Mouse (Mus musculus) layer of hippocampus, postnatal 25 days (tissue): ENCODE data around the gene Efemp2. TPM values are rescaled to one million over a fixed set of nuclear protein-coding genes. Genes with fewer than 3 reads are reported as not detected.

Experiments used
- total RNA-seq, 2 experiments: library from RNA; stranded (reverse); gene quantifications; 2 replicates each; pipeline ENCODE4 v1.2.3; 2021

The Efemp2 gene
- total RNA-seq, 2 experiments from 2014 or later, result 11.0 to 11.6 TPM

Other genes starting within 250 kb of the Efemp2 start
- gene Pacs1, start 200.8 kb upstream of the Efemp2 start, total RNA-seq, result 10 to 100 TPM; 54.2 to 57.6 TPM
- gene Sf3b2, start 178.5 kb upstream of the Efemp2 start, total RNA-seq, result 100 to 1,000 TPM; 201 to 202 TPM
- gene Gal3st3, start 175.6 kb upstream of the Efemp2 start, total RNA-seq, result 100 to 1,000 TPM; 114 to 129 TPM
- not detected for gene Catsper1, start 138.2 kb upstream of the Efemp2 start, total RNA-seq
- gene Cst6, start 124.4 kb upstream of the Efemp2 start, total RNA-seq, result 1 to 10 TPM; 6.1 to 6.7 TPM
- gene Eif1ad, start 107.2 kb upstream of the Efemp2 start, total RNA-seq, result 10 to 100 TPM; 19.5 to 23.7 TPM
- gene Banf1, start 106.8 kb upstream of the Efemp2 start, total RNA-seq, result 10 to 100 TPM; 85.3 to 93.2 TPM
- 10 to 100 TPM; 83.7 to 99.3 TPM for gene Sart1, start 85.3 kb upstream of the Efemp2 start, total RNA-seq
- gene Tsga10ip, start 71.4 kb upstream of the Efemp2 start, total RNA-seq, result not detected
- gene Drap1, start 49.0 kb upstream of the Efemp2 start, total RNA-seq, result 100 to 1,000 TPM; 278 to 311 TPM
- gene AI837181, start 48.8 kb upstream of the Efemp2 start, total RNA-seq, result 10 to 100 TPM; 68.2 to 71.1 TPM
- not detected for gene Fosl1, start 26.4 kb upstream of the Efemp2 start, total RNA-seq
- gene Ccdc85b, start 16.1 kb upstream of the Efemp2 start, total RNA-seq, result 10 to 100 TPM; 32.9 to 35.9 TPM
- 100 to 1,000 TPM in 1 of 2 experiments, 10 to 100 TPM in 1; 99.4 to 110 TPM for gene Fibp, start 13.3 kb upstream of the Efemp2 start, total RNA-seq
- gene Ctsw, start 5.4 kb upstream of the Efemp2 start, total RNA-seq, result not detected
- 10 to 100 TPM; 33.2 to 38.2 TPM for gene Mus81, start 14.4 kb downstream of the Efemp2 start, total RNA-seq
- 1,000 to 10,000 TPM; 1,427 to 1,527 TPM for gene Cfl1, start 16.5 kb downstream of the Efemp2 start, total RNA-seq
- 1 to 10 TPM; 4.5 to 9.2 TPM for gene 1700020D05Rik, start 29.8 kb downstream of the Efemp2 start, total RNA-seq
- 10 to 100 TPM; 78.0 to 86.5 TPM for gene Snx32, start 36.6 kb downstream of the Efemp2 start, total RNA-seq
- gene Ovol1, start 86.7 kb downstream of the Efemp2 start, total RNA-seq, result not detected
- gene Ap5b1, start 94.1 kb downstream of the Efemp2 start, total RNA-seq, result 1 to 10 TPM; 7.7 to 8.2 TPM
- 10 to 100 TPM; 67.6 to 85.2 TPM for gene Rnaseh2c, start 127.9 kb downstream of the Efemp2 start, total RNA-seq
- 10 to 100 TPM; 83.1 to 87.8 TPM for gene Kat5, start 136.3 kb downstream of the Efemp2 start, total RNA-seq
- 10 to 100 TPM; 20.6 to 22.0 TPM for gene Rela, start 163.5 kb downstream of the Efemp2 start, total RNA-seq
- gene Sipa1, start 189.8 kb downstream of the Efemp2 start, total RNA-seq, result 10 to 100 TPM; 15.3 to 16.1 TPM
- gene Map3k11, start 214.8 kb downstream of the Efemp2 start, total RNA-seq, result 10 to 100 TPM; 17.4 to 21.1 TPM
- 10 to 100 TPM; 59.8 to 73.9 TPM for gene Pcnx3, start 215.0 kb downstream of the Efemp2 start, total RNA-seq
- gene Kcnk7, start 230.4 kb downstream of the Efemp2 start, total RNA-seq, result not detected